10 mouse cellular contexts compared by ENCODE assay signal in genomic region chr8:118270751-118271402, GRCm38 (mm10). TPM values are rescaled to one million over a fixed set of nuclear protein-coding genes. Genes with fewer than 3 reads are reported as not detected.
A peak's percentile ranks its signal among the peaks of the same experiment; 100 is the strongest.
DNase-seq lines count a peak whose midpoint lies in the region; ATAC-seq lines count a peak whose summit lies in the region.
"Had no signal": no experiment of that assay in that cellular context is flagged by ENCODE, and none has a peak within 500 bp of the region (broad histone marks: within the 10 kb centered on the region; RNA-seq: fewer than 3 reads in every experiment).

No protein-coding gene starts in this region.

- H3K9ac ChIP-seq in limb, embryonic 12.5 days (replicated peaks): no peak overlapping the region
- H3K9ac ChIP-seq in embryonic facial prominence, embryonic 13.5 days: no peak overlapping the region

- DNase-seq in cerebellum, postnatal 14 days: peak; percentile 81 to 84
- no peak for DNase-seq in cerebellum, adult 11-12 months
- DNase-seq in limb, embryonic 10.5 days (ENCODE audit: low spot score): no peak
- DNase-seq in layer of hippocampus, postnatal 10 days (ENCODE audit: low spot score in 2 of 2): peak; percentile 43 to 59
- no peak for DNase-seq in gastrocnemius, postnatal 10 days
- DNase-seq in B cell, adult 2 months: no peak
- DNase-seq: gastrocnemius, postnatal 36 days had no signal

- WGBS in limb, embryonic 12.5 days: 32% methylated on average over 7 of the region's 7 CpGs
- WGBS in limb, embryonic 10.5 days: 65% methylated on average over 7 of the region's 7 CpGs
- 43% methylated on average over 7 of the region's 7 CpGs for WGBS in embryonic facial prominence, embryonic 13.5 days

- peaks cover 5% of the 10 kb centered on the region; the same call in 1 of the 2 replicates for H3K27me3 ChIP-seq in limb, embryonic 12.5 days
- peaks cover 7% of the 10 kb centered on the region; the same call in 1 of the 2 replicates for H3K27me3 ChIP-seq in limb, embryonic 10.5 days (ENCODE audit: low read depth, poor library complexity, severe bottlenecking)
- H3K27me3 ChIP-seq in embryonic facial prominence, embryonic 13.5 days: no peaks in the 10 kb centered on the region; the same call in 1 of the 2 replicates

- H3K9me3 ChIP-seq in limb, embryonic 12.5 days: no peaks in the 10 kb centered on the region
- no peaks in the 10 kb centered on the region for H3K9me3 ChIP-seq in limb, embryonic 10.5 days (replicated peaks)
- H3K9me3 ChIP-seq in embryonic facial prominence, embryonic 13.5 days: no peaks in the 10 kb centered on the region

- no peak overlapping the region for H3K4me2 ChIP-seq in limb, embryonic 12.5 days
- no peak overlapping the region for H3K4me2 ChIP-seq in embryonic facial prominence, embryonic 13.5 days

- peaks cover 16% of the 10 kb centered on the region for H3K4me1 ChIP-seq in limb, embryonic 12.5 days (replicated peaks)
- peaks cover 24% of the 10 kb centered on the region for H3K4me1 ChIP-seq in limb, embryonic 10.5 days
- peaks cover 24% of the 10 kb centered on the region for H3K4me1 ChIP-seq in embryonic facial prominence, embryonic 13.5 days

- no peak overlapping the region for H3K27ac ChIP-seq in limb, embryonic 12.5 days
- no peak overlapping the region for H3K27ac ChIP-seq in limb, embryonic 10.5 days
- H3K27ac ChIP-seq in embryonic facial prominence, embryonic 13.5 days: no peak overlapping the region

- peak; percentile 43; the same call in 1 of the 2 replicates for ATAC-seq in limb, embryonic 12.5 days (ENCODE audit: insufficient number of reproducible peaks, insufficient read depth, low FRiP score, low TSS enrichment, low read depth)
- ATAC-seq in embryonic facial prominence, embryonic 13.5 days (ENCODE audit: insufficient number of reproducible peaks, insufficient read depth, low FRiP score, low TSS enrichment, low read depth): peak; percentile 62; the same call in 1 of the 2 replicates

- H3K4me3 ChIP-seq in limb, embryonic 12.5 days (replicated peaks): no peak overlapping the region
- H3K4me3 ChIP-seq in limb, embryonic 10.5 days: no peak overlapping the region
- H3K4me3 ChIP-seq in embryonic facial prominence, embryonic 13.5 days: no peak overlapping the region

- H3K36me3 ChIP-seq in limb, embryonic 12.5 days: no peaks in the 10 kb centered on the region
- H3K36me3 ChIP-seq in limb, embryonic 10.5 days: no peaks in the 10 kb centered on the region
- H3K36me3 ChIP-seq in embryonic facial prominence, embryonic 13.5 days: no peaks in the 10 kb centered on the region

RNA-seq across cellular contexts. Expression of gene Cdh13, which starts 12.7 kb away (rescaled TPM):
- polyA plus RNA-seq in limb, embryonic 12.5 days (2016; fragmentation: Nextera tagmentation; extraction: Ambion mirVana): 8.0 and 9.3 TPM in 2 replicates
- 2.7 and 3.3 TPM in 2 replicates for polyA plus RNA-seq in limb, embryonic 10.5 days (2016; fragmentation: Nextera tagmentation; extraction: Ambion mirVana)
- polyA plus RNA-seq in embryonic facial prominence, embryonic 13.5 days (2015; fragmentation: Nextera tagmentation; extraction: Ambion mirVana): 16.8 and 25.9 TPM in 2 replicates
- 10 to 100 TPM; 74.9 to 76.6 TPM for total RNA-seq in layer of hippocampus, postnatal 10 days (2021)
- total RNA-seq in gastrocnemius, postnatal 10 days (2021): 100 to 1,000 TPM; 165 to 166 TPM
- total RNA-seq: megakaryocyte-erythroid progenitor cell, adult 5-6 weeks had no signal

Comparison
In these comparisons a context has a peak if more than half of its experiments do, and no peak if none do; other contexts are left out.
1. DNase-seq: peak in cerebellum, postnatal 14 days (2 of 2) and layer of hippocampus, postnatal 10 days (2 of 2); none in cerebellum, adult 11-12 months (single experiment), limb, embryonic 10.5 days (single experiment), gastrocnemius, postnatal 10 days (single experiment) and B cell, adult 2 months (0 of 2).